Mouse (Mus musculus) hindbrain, embryonic 16.5 days (tissue): ENCODE results near the gene Sowaha. TPM values are rescaled to one million over a fixed set of nuclear protein-coding genes. Genes with fewer than 3 reads are reported as not detected.

Source experiments
- ATAC-seq: fragments of 200-750 bp; cut with Nextera tagmentation; 2 replicates; pipeline ENCODE4 v1.8.0; 2017; ENCODE audit warnings: moderate TSS enrichment, moderate library complexity
- H3K27ac ChIP-seq: fragments of 300-500 bp; sonication (generic); 2 replicates; pipeline ENCODE4 v1.5.1; 2014; ENCODE audit warnings: low read depth, mild to moderate bottlenecking, control low read depth, low read length, moderate library complexity
- H3K27me3 ChIP-seq: fragments of 300-500 bp; sonication (generic); replicated peaks from 2 replicates; pipeline ENCODE4 v1.6.1; 2014; ENCODE audit warnings: low read length; ENCODE audit not compliant: control insufficient read depth, insufficient read depth
- H3K36me3 ChIP-seq: fragments of 300-500 bp; sonication (generic); 2 replicates; pipeline ENCODE4 v1.6.1; 2014; ENCODE audit warnings: mild to moderate bottlenecking, low read length, moderate library complexity, mixed read lengths; ENCODE audit not compliant: control insufficient read depth, insufficient read depth
- H3K4me1 ChIP-seq: fragments of 300-500 bp; sonication (generic); 2 replicates; pipeline ENCODE4 v1.6.1; 2014; ENCODE audit warnings: low read depth, low read length; ENCODE audit not compliant: control insufficient read depth, insufficient read depth
- H3K4me2 ChIP-seq: fragments of 300-500 bp; sonication (generic); 2 replicates; pipeline ENCODE4 v1.6.1; 2014; ENCODE audit warnings: mild to moderate bottlenecking, low read length, control low read depth, moderate library complexity
- H3K4me3 ChIP-seq: fragments of 300-500 bp; sonication (generic); 2 replicates; pipeline ENCODE4 v1.5.1; 2014; ENCODE audit warnings: mild to moderate bottlenecking, low read length, control low read depth, moderate library complexity
- H3K9ac ChIP-seq: fragments of 300-500 bp; sonication (generic); 2 replicates; pipeline ENCODE4 v1.6.1; 2014; ENCODE audit warnings: low read depth, mild to moderate bottlenecking, control low read depth, low read length, moderate library complexity
- H3K9me3 ChIP-seq: fragments of 300-500 bp; sonication (generic); 2 replicates; pipeline ENCODE4 v1.6.1; 2014; ENCODE audit warnings: mild to moderate bottlenecking, low read length, moderate library complexity; ENCODE audit not compliant: control insufficient read depth
- WGBS: fragments of 180-500 bp; shearing (Covaris S2); extraction: QIAGEN DNeasy Blood & Tissue Kit; methylation state at CpG from one replicate; pipeline ENCODE4 v1.1.7; 2014; 5-methylcytosine and 5-hydroxymethylcytosine counted together
- polyA plus RNA-seq: library from polyadenylated mRNA; unstranded; fragments of >200 nt; fragmentation: Nextera tagmentation; extraction: Ambion mirVana; gene quantifications from 2 replicates; pipeline ENCODE4 v1.2.1, GENCODE M21; 2015

The Sowaha gene
- polyA plus RNA-seq, 1 experiment from 2014 or later = 1.5 TPM

DNA sequence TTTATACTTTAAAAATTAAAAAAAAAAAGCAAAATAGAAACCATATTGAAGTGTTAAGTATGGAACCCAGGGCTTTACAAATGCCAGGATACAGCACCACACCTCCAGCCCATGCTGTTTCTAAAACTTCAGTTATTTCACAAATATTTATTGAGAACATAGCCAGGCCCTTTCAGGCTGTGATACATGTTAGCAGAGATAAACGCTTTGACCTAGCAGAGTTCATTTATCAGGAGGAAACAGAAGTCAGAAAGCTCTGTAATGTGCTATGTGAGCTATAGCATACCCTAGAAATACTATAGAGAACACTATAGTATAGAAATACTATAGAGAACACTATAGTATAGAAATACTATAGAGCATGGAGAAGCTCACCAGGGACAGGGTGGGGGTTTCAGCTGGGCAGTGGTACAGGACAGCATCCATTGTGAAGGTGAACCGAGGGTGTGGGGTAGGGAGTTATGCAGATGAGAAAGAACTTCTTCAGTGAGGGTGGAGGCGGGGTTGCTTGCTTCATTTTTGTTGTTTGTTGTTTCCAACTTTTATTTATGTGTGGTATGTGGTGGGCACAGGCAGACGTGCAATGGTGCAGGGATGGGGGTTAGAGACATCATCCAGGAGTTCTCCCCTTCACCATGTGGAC lies 1.1 kb upstream of the Sowaha start:
- H3K27ac ChIP-seq = no peak overlapping the region
- no peak overlapping the region for H3K4me2 ChIP-seq
- peaks cover 15% of the 10 kb centered on the region for H3K4me1 ChIP-seq
- ATAC-seq = no peak
- no peak overlapping the region for H3K9ac ChIP-seq
- 63% methylated on average over 4 of the region's 4 CpGs for WGBS
- no peaks in the 10 kb centered on the region for H3K9me3 ChIP-seq
- no peaks in the 10 kb centered on the region for H3K36me3 ChIP-seq
- H3K4me3 ChIP-seq = no peak overlapping the region
- peaks cover 43% of the 10 kb centered on the region for H3K27me3 ChIP-seq

- H3K4me2 ChIP-seq = peak overlapping the region; percentile 85
- peak; percentile 57 for ATAC-seq
- peak overlapping the region; percentile 54 for H3K9ac ChIP-seq
- H3K27ac ChIP-seq = no peak overlapping the region
- H3K36me3 ChIP-seq = no peaks in the 10 kb centered on the region
- no peaks in the 10 kb centered on the region for H3K9me3 ChIP-seq
- 1% methylated on average over 62 of the region's 62 CpGs for WGBS
- H3K4me3 ChIP-seq = peak overlapping the region; percentile 58
- H3K4me1 ChIP-seq = peaks cover 15% of the 10 kb centered on the region
- peaks cover 40% of the 10 kb centered on the region for H3K27me3 ChIP-seq
Measured at GRCm38 (mm10) chr11:53479171-53479782, 797 bp downstream of the Sowaha start.

DNA sequence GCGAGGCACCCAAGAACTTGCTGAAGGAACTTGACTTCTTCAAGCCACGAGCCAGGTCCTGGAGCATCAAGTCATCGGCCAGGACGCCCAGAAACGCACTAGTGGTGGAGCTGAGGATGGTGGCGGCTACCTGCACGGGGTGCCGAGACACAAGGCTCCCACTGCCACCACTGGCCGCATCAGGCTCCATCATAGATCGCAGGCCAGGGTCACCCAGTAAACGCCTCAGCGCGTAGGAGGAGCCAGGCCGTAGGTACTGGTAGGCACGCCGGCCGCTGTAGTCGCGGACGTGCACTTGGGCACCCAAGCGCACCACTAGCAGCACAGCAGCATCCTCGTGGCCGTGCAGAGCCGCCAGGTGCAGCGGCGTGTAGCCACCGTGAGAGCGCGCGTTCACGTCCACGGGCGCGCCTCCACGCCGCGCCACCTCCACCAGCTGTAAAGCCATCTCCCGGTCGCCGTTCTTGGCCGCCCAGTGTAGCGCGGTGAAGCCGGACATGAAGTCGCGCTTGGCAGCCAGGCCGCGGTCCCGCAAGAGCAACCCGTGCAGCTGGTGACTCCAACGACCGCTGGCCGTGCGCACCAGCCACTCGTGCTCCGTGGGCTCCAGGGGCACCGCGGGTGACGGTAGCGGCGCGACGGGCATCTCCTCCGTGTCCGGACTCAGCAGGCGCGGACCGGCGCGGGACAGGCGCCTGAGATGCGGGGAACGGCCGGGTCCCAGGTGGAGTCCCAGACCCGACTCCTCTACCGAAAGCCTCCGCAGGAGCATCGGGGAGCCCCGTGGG lies 1.5 kb downstream of the Sowaha start:
- ATAC-seq = peak; percentile 53

DNA sequence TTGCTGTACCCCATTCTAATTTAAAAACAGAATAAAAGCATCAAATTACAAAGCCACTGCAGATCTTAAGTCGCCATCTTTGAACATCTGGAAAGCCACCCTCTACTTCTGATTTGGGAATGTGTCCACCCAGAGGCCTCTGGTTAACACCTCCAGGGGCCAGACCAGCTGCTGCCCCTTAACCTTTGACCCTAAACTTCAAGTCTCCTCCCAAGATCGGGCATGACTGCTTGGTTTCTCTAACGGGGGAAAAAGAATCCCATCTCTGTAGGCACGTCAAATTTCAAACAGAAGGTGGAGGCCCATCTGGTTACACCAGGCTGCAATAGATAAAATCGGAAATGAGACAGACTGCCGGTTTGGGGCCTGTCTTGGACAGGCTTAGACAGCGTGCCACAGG lies 2.2 kb downstream of the Sowaha start:
- no peaks in the 10 kb centered on the region for H3K36me3 ChIP-seq
- no peaks in the 10 kb centered on the region for H3K9me3 ChIP-seq
- 42% methylated on average over 7 of the region's 7 CpGs for WGBS
- peaks cover 34% of the 10 kb centered on the region for H3K27me3 ChIP-seq
- H3K4me2 ChIP-seq = no peak overlapping the region
- H3K27ac ChIP-seq = no peak overlapping the region
- ATAC-seq = no peak
- no peak overlapping the region for H3K9ac ChIP-seq
- peaks cover 15% of the 10 kb centered on the region for H3K4me1 ChIP-seq
- no peak overlapping the region for H3K4me3 ChIP-seq

More for the DNA sequence above, 1.5 kb downstream of the Sowaha start:
- peaks cover 15% of the 10 kb centered on the region for H3K4me1 ChIP-seq
- H3K9me3 ChIP-seq = no peaks in the 10 kb centered on the region
- peak overlapping the region; percentile 54 for H3K9ac ChIP-seq
- peak overlapping the region; percentile 58 for H3K4me3 ChIP-seq
- 6% methylated on average over 69 of the region's 79 CpGs for WGBS
- peaks cover 38% of the 10 kb centered on the region for H3K27me3 ChIP-seq
- peak overlapping the region; percentile 85 for H3K4me2 ChIP-seq
- H3K36me3 ChIP-seq = no peaks in the 10 kb centered on the region
- H3K27ac ChIP-seq = no peak overlapping the region

GRCm38 (mm10) chr11:53475620-53476019 lies 4.5 kb downstream of the Sowaha start:
- Histone ChIP-seq H3K27ac (no peak overlapping the region), H3K36me3 (no peaks in the 10 kb centered on the region), H3K27me3 (peaks cover 27% of the 10 kb centered on the region), H3K4me2 (peak overlapping the region; percentile 43), H3K9ac (no peak overlapping the region; the same call in 1 of the 2 replicates), H3K4me3 (no peak overlapping the region), H3K9me3 (no peaks in the 10 kb centered on the region), H3K4me1 (peaks cover 17% of the 10 kb centered on the region)
- WGBS = 13% methylated on average over 8 of the region's 8 CpGs
- ATAC-seq = no peak

- Histone ChIP-seq H3K27ac (no peak overlapping the region), H3K9me3 (no peaks in the 10 kb centered on the region), H3K9ac (no peak overlapping the region), H3K27me3 (peaks cover 5% of the 10 kb centered on the region; the same call in 1 of the 2 replicates), H3K4me3 (no peak overlapping the region), H3K4me1 (peaks cover 14% of the 10 kb centered on the region), H3K36me3 (no peaks in the 10 kb centered on the region), H3K4me2 (no peak overlapping the region)
- WGBS = 88% methylated on average over 3 of the region's 3 CpGs
- no peak for ATAC-seq
Measured at GRCm38 (mm10) chr11:53472709-53473108, 7.4 kb downstream of the Sowaha start.

DNA sequence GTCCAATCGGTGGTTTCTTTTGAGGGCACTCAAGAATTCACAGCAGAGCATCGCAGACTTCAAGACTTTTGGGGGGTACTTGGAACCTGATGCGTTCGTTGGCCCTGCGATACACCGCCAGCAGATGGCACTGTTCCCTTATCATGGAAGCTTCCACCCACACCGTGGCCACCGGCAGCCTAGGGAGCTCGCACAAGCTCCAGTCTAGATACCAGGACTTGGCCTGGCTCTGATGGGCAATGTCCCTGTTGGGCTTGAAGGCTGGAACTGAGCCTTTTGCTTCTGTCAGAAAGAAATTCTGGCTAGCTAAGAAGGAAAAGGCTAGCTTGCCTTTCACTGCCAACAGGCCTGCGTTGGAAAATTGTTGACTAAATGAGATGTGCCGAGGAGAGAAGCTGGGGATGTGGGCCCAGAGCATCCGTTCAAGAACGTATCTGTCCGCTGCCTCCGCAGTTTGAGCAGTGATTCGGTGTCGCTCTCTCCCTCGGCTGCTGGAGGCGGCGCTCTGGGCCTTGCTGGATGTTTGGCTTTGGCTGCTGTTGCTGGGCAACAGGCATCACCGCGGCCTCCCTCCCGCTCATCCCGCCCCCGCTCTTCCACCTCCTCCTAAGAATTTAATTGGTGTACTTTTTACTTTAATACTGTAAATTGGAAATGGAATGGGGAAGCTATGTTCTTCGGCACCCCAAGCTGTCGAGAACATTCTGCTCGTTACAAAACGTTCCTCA lies 9.9 kb downstream of the Sowaha start, which contains the start of gene Gm9837:
TSS of gene Gm9837 (minus strand) at position 512 of the 728 bp plus-strand sequence.
- Histone ChIP-seq H3K4me2 (peak within 1 kb of the TSS; percentile 59), H3K9ac (peak within 1 kb of the TSS; percentile 6; the same call in 1 of the 2 replicates), H3K27ac (peak within 1 kb of the TSS; percentile 45), H3K4me3 (peak within 1 kb of the TSS; percentile 17), H3K9me3 (no peaks in the 10 kb centered on the region), H3K36me3 (no peaks in the 10 kb centered on the region), H3K4me1 (peaks cover 22% of the 10 kb centered on the region), H3K27me3 (peaks cover 23% of the 10 kb centered on the region)
- peak; percentile 82 for ATAC-seq
- WGBS = 2% methylated on average over 29 of the region's 29 CpGs

GRCm38 (mm10) chr11:53469294-53469967 lies 10.6 kb downstream of the Sowaha start:
- Histone ChIP-seq H3K36me3 (no peaks in the 10 kb centered on the region), H3K4me3 (no peak overlapping the region; the same call in none of the 2 replicates), H3K9ac (no peak overlapping the region; the same call in 1 of the 2 replicates), H3K9me3 (no peaks in the 10 kb centered on the region), H3K27ac (no peak overlapping the region; the same call in 1 of the 2 replicates), H3K27me3 (peaks cover 30% of the 10 kb centered on the region), H3K4me2 (peak overlapping the region; percentile 59), H3K4me1 (peaks cover 22% of the 10 kb centered on the region)
- ATAC-seq = 0 out of 2 replicates have a peak, but pooled peaks have one; percentile 3
- 25% methylated on average over 16 of the region's 16 CpGs for WGBS
